Comparison of ENCODE assay signal across 9 mouse cellular contexts in genomic region chr2:90846597-90846954, GRCm38 (mm10). TPM values are rescaled to one million over a fixed set of nuclear protein-coding genes. Genes with fewer than 3 reads are reported as not detected.
DNase-seq lines count a peak whose midpoint lies in the region; ATAC-seq and TF ChIP-seq lines count a peak whose summit lies in the region.
"Had no signal": no experiment of that assay in that cellular context is flagged by ENCODE, and none has a peak within 500 bp of the region (broad histone marks: within the 10 kb centered on the region; RNA-seq: fewer than 3 reads in every experiment).

No protein-coding gene starts in this region.

- H3K9me3 ChIP-seq in hindbrain, embryonic 10.5 days = no peaks in the 10 kb centered on the region

- 0 out of 2 replicates have a peak, but pooled peaks cover 3% of the 10 kb centered on the region for H3K27me3 ChIP-seq in hindbrain, embryonic 10.5 days (ENCODE audit: insufficient read depth, poor library complexity, severe bottlenecking)

- peak overlapping the region; percentile 87 for H3K4me3 ChIP-seq in left cerebral cortex, adult 2 months
- H3K4me3 ChIP-seq in cortical plate, adult 2 months (ENCODE audit: insufficient read depth, low read length) = peak overlapping the region; percentile 87
- peak overlapping the region; percentile 81 for H3K4me3 ChIP-seq in hindbrain, embryonic 10.5 days

- DNase-seq in left cerebral cortex, adult 2 months (ENCODE audit: extremely low spot score in 1 of 2, low spot score in 2 of 2) = no peak
- no peak for DNase-seq in left cerebral cortex, adult 18-20 months (ENCODE audit: low spot score in 2 of 2)
- DNase-seq in hindbrain, embryonic 10.5 days (ENCODE audit: low spot score) = no peak
- DNase-seq in layer of hippocampus, postnatal 10 days (ENCODE audit: low spot score in 2 of 2) = no peak
- DNase-seq in retina, postnatal 1 day = no peak

- peak overlapping the region; percentile 98 for H3K27ac ChIP-seq in left cerebral cortex, adult 2 months
- peak overlapping the region; percentile 53 for H3K27ac ChIP-seq in cortical plate, adult 2 months (ENCODE audit: insufficient read depth, low read length)
- peak overlapping the region; percentile 92 for H3K27ac ChIP-seq in hindbrain, embryonic 10.5 days

- TF ChIP-seq CTCF in left cerebral cortex, adult 2 months (IDR thresholded peaks at IDR 0.05) = no peak; the same call in 1 of the 2 replicates
- TF ChIP-seq CTCF in cortical plate, adult 2 months (IDR thresholded peaks at IDR 0.05; ENCODE audit: extremely low read depth, insufficient read depth, low read length) = no peak

- WGBS in hindbrain, embryonic 10.5 days = 3% methylated on average over 8 of the region's 8 CpGs

- H3K36me3 ChIP-seq in hindbrain, embryonic 10.5 days = peaks cover 25% of the 10 kb centered on the region

- ATAC-seq in megakaryocyte, adult 5-6 weeks (ENCODE audit: poor library complexity, severe bottlenecking) = peak; percentile 9; the same call in 1 of the 2 replicates
- no peak for ATAC-seq in monocyte, adult 5-6 weeks (replicated peaks; ENCODE audit: insufficient number of reproducible peaks, low FRiP score, low TSS enrichment, poor library complexity, severe bottlenecking)

- intact Hi-C loops in left cerebral cortex, adult 2 months (cut with DNase I) = loop anchor here (1.0 kb wide), 1 partner anchor 69 kb away; no protein-coding TSS in a partner anchor

- TF ChIP-seq POLR2A in cortical plate, adult 2 months (IDR thresholded peaks at IDR 0.05; ENCODE audit: extremely low read depth, insufficient read depth, low read length) = no peak

- H3K4me1 ChIP-seq in cortical plate, adult 2 months (ENCODE audit: control insufficient read depth, insufficient read depth, low read length) = peaks cover 3% of the 10 kb centered on the region; the same call in 1 of the 2 replicates
- H3K4me1 ChIP-seq in hindbrain, embryonic 10.5 days (replicated peaks) = peaks cover 21% of the 10 kb centered on the region

RNA-seq across cellular contexts. Expression of gene Mtch2, which starts 0.4 kb away (rescaled TPM):
- total RNA-seq in left cerebral cortex, adult 2 months (2021) = 100 to 1,000 TPM in 1 of 2 experiments, 10 to 100 TPM in 1; 99.8 to 115 TPM
- total RNA-seq in left cerebral cortex, adult 18-20 months (2021) = 100 to 1,000 TPM in 1 of 2 experiments, 10 to 100 TPM in 1; 96.8 to 106 TPM
- 135 and 140 TPM in 2 replicates for polyA plus RNA-seq in cortical plate, adult 2 months (2012; rRNA removed)
- 234 and 244 TPM in 2 replicates for polyA plus RNA-seq in hindbrain, embryonic 10.5 days (2016; fragmentation: Nextera tagmentation; extraction: Ambion mirVana)
- total RNA-seq in megakaryocyte, adult 5-6 weeks (2015) = 130 and 138 TPM in 2 replicates
- total RNA-seq in megakaryocyte, adult 5-6 weeks (2017) = 129 and 168 TPM in 2 replicates
- 100 to 1,000 TPM; 141 to 156 TPM for total RNA-seq in layer of hippocampus, postnatal 10 days (2021)
- 117 to 151 TPM (median 134 TPM) in 3 replicates for total RNA-seq in monocyte, adult 5-6 weeks (2017)

RNA-seq across cellular contexts. Expression of gene C1qtnf4, which starts 39.1 kb away (rescaled TPM):
- 100 to 1,000 TPM; 259 to 287 TPM for total RNA-seq in left cerebral cortex, adult 2 months (2021)
- total RNA-seq in left cerebral cortex, adult 18-20 months (2021) = 100 to 1,000 TPM; 275 to 295 TPM
- 363 and 369 TPM in 2 replicates for polyA plus RNA-seq in cortical plate, adult 2 months (2012; rRNA removed)
- 2.4 and 9.6 TPM in 2 replicates for polyA plus RNA-seq in hindbrain, embryonic 10.5 days (2016; fragmentation: Nextera tagmentation; extraction: Ambion mirVana)
- total RNA-seq in megakaryocyte, adult 5-6 weeks (2015) = not detected in 2 replicates
- not detected in 2 replicates for total RNA-seq in megakaryocyte, adult 5-6 weeks (2017)
- total RNA-seq in layer of hippocampus, postnatal 10 days (2021) = 100 to 1,000 TPM; 157 to 186 TPM
- total RNA-seq in monocyte, adult 5-6 weeks (2017) = not detected in 3 replicates
- total RNA-seq: neutrophil, adult 5-6 weeks had no signal

RNA-seq across cellular contexts. Expression of gene Kbtbd4, which starts 58.0 kb away (rescaled TPM):
- 10 to 100 TPM; 36.5 to 41.2 TPM for total RNA-seq in left cerebral cortex, adult 2 months (2021)
- total RNA-seq in left cerebral cortex, adult 18-20 months (2021) = 10 to 100 TPM; 48.0 to 57.1 TPM
- 25.3 and 28.1 TPM in 2 replicates for polyA plus RNA-seq in cortical plate, adult 2 months (2012; rRNA removed)
- 55.9 and 56.8 TPM in 2 replicates for polyA plus RNA-seq in hindbrain, embryonic 10.5 days (2016; fragmentation: Nextera tagmentation; extraction: Ambion mirVana)
- 9.1 and 11.3 TPM in 2 replicates for total RNA-seq in megakaryocyte, adult 5-6 weeks (2015)
- 9.3 and 14.1 TPM in 2 replicates for total RNA-seq in megakaryocyte, adult 5-6 weeks (2017)
- total RNA-seq in layer of hippocampus, postnatal 10 days (2021) = 10 to 100 TPM; 30.9 to 34.9 TPM
- total RNA-seq in monocyte, adult 5-6 weeks (2017) = 8.5 to 26.3 TPM (median 9.7 TPM) in 3 replicates

RNA-seq across cellular contexts. Expression of gene Ndufs3, which starts 58.1 kb away (rescaled TPM):
- total RNA-seq in left cerebral cortex, adult 2 months (2021) = 100 to 1,000 TPM; 217 to 242 TPM
- total RNA-seq in left cerebral cortex, adult 18-20 months (2021) = 100 to 1,000 TPM; 253 to 266 TPM
- 222 and 229 TPM in 2 replicates for polyA plus RNA-seq in cortical plate, adult 2 months (2012; rRNA removed)
- 189 and 220 TPM in 2 replicates for polyA plus RNA-seq in hindbrain, embryonic 10.5 days (2016; fragmentation: Nextera tagmentation; extraction: Ambion mirVana)
- total RNA-seq in megakaryocyte, adult 5-6 weeks (2015) = 113 and 119 TPM in 2 replicates
- 61.6 and 70.9 TPM in 2 replicates for total RNA-seq in megakaryocyte, adult 5-6 weeks (2017)
- total RNA-seq in layer of hippocampus, postnatal 10 days (2021) = 100 to 1,000 TPM; 224 to 227 TPM
- 58.5 to 72.9 TPM (median 61.1 TPM) in 3 replicates for total RNA-seq in monocyte, adult 5-6 weeks (2017)

Comparison
In these comparisons a context has a peak if more than half of its experiments do, and no peak if none do; other contexts are left out.
1. RNA of gene C1qtnf4, which starts 39.1 kb away (total RNA-seq): 275 to 295 TPM in left cerebral cortex, adult 18-20 months, 259 to 287 TPM in left cerebral cortex, adult 2 months and 157 to 186 TPM in layer of hippocampus, postnatal 10 days; not detected in megakaryocyte, adult 5-6 weeks and not detected in monocyte, adult 5-6 weeks; every median in the first group is over 100 times any median in the second.
2. Peak in every context shown above with its lines, with median percentiles within 50 percentile points of each other: H3K27ac ChIP-seq and H3K4me3 ChIP-seq.